Mouse (Mus musculus) olfactory bulb, adult 2 months (tissue): ENCODE measurements at regions not wholly inside any gene's neighbourhood (a gene's known extent, or its start where the extent isn't known, plus 50 kb on each side); places are given as distances from the start of the nearest gene placed in this dataset.

Experiments used
- CTCF ChIP-seq: fragments of 200-500 bp; IDR thresholded peaks from 2 replicates; pipeline ENCODE4 v1.5.1; 2012; ENCODE audit warnings: low read depth, mild to moderate bottlenecking, low read length, moderate library complexity; ENCODE audit not compliant: insufficient read depth
- POLR2A ChIP-seq: fragments of 200-500 bp; IDR thresholded peaks from 2 replicates; pipeline ENCODE4 v1.6.1; 2012; ENCODE audit warnings: mild to moderate bottlenecking, low read depth, low read length, moderate library complexity; ENCODE audit not compliant: insufficient read depth

- TF ChIP-seq POLR2A (no peak), CTCF (no peak)
Measured at GRCm38 (mm10) chr14:76217571-76218256, 107.0 kb downstream of the Nufip1 start.
